Mouse (Mus musculus): ENCODE measurements at regions not wholly inside any gene's neighbourhood (a gene's known extent, or its start where the extent isn't known, plus 50 kb on each side); places are given as distances from the start of the nearest gene placed in this dataset.

DNA sequence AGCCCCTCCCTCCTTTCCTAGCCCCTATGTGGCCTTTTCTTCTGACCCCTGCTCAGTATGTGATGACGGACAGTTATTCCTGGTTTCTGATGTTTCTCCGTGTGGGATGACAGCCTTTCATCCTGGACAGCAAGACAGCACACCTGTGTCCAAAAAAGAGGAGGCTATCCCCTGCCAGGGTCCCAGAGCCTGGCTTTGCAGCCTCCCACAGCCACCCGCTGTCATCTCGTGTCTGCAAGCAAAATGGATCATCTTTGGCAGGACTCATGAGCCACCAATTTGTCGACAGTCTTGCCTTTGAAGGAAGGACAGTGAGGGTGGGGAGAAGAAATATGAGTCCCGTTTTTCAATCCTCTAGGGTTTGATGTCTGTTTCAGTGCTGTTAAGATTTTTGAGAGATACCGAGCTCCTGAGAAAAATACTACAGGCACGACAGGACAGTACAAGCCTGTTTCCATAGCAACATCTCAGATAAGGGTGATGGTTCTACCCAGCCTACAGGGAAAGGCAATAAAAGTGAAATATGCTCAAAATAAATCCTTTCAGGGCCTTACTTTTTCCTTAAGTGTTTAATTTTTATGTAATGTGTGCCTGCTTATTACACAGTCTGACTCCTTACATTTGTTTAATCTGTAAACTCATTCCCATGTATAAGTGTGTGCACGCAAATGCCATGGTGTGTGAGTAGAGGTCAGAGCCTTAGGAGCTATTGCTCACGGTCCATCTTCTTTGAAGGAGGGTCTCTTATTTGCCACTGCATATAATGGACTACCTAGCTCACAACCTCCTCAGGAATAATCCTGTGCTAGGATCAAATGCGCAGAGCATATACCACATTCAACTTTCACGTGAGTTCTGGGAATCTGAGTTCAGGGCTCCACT, 125.5 kb upstream of the Nckap5 start:
- Histone ChIP-seq H3K4me3 (replicated peaks; ENCODE audit: low read length) (no peak overlapping the region), H3K27me3 (ENCODE audit: insufficient read depth, low read length) (no peaks in the 10 kb centered on the region)

DNA sequence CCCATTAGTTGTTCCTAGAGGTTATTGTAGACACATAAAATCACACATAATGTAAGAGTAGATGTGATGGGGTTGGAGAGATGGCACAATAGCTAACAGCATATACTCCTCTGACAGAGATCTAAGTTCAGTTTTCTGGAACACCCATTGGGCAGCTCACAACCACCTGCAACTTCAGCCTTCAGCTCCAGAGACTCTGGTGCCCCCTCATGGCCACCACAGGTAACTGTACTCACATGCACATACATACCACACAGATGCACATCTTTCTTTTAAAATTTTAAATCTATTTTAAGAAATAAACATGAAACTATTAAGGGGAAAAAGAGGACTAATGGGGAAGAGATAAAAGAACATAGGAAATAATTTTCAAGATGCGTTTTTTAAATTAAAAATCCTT, 117.3 kb upstream of the Nckap5 start:
- no peaks in the 10 kb centered on the region for H3K27me3 ChIP-seq (ENCODE audit: insufficient read depth, low read length)

More for the DNA sequence above, 125.5 kb upstream of the Nckap5 start:
- H3K36me3 ChIP-seq (ENCODE audit: insufficient read depth, low read length): no peaks in the 10 kb centered on the region
- no peaks in the 10 kb centered on the region for H3K4me1 ChIP-seq (replicated peaks; ENCODE audit: low read depth, low read length)
- TF ChIP-seq POU5F1 (IDR thresholded peaks at IDR 0.05; ENCODE audit: borderline replicate concordance, low read length) (no peak), CTCF (conservative IDR thresholded peaks at IDR 0.05; ENCODE audit: low read length) (no peak), NANOG (IDR thresholded peaks at IDR 0.05; ENCODE audit: borderline replicate concordance, low read length) (no peak)
- peaks cover 11% of the 10 kb centered on the region for H3K9me3 ChIP-seq (ENCODE audit: low read length)

DNA sequence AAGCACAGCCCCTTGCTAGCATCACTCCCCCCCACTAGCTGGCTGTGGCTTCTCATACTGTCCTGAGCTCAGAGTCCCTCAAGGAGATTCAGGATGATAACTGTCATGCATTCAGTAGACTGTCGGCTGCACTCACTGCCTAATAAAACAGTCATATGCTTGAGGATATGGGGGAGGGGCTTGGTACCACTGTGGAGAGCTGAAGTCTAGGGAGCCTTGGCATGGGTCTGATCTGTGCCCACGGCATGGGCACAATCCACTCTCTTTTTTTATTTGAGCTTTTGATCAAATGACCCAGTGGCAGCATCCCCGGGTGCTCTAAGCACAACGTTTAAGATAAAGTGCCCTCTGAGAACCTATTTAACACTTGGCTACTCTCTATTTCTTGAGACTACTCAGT, 102.1 kb upstream of the Nckap5 start:
- Histone ChIP-seq H3K9me3 (ENCODE audit: low read length) (no peaks in the 10 kb centered on the region), H3K36me3 (ENCODE audit: insufficient read depth, low read length) (no peaks in the 10 kb centered on the region), H3K27me3 (ENCODE audit: insufficient read depth, low read length) (no peaks in the 10 kb centered on the region), H3K4me1 (replicated peaks; ENCODE audit: low read depth, low read length) (no peaks in the 10 kb centered on the region), H3K4me3 (replicated peaks; ENCODE audit: low read length) (no peak overlapping the region)
- TF ChIP-seq POU5F1 (IDR thresholded peaks at IDR 0.05; ENCODE audit: borderline replicate concordance, low read length): no peak

More for the DNA sequence above, 117.3 kb upstream of the Nckap5 start:
- TF ChIP-seq NANOG (IDR thresholded peaks at IDR 0.05; ENCODE audit: borderline replicate concordance, low read length) (no peak), CTCF (conservative IDR thresholded peaks at IDR 0.05; ENCODE audit: low read length) (peak; percentile 53), POU5F1 (IDR thresholded peaks at IDR 0.05; ENCODE audit: borderline replicate concordance, low read length) (no peak)
- Histone ChIP-seq H3K9me3 (ENCODE audit: low read length) (peaks cover 5% of the 10 kb centered on the region; the same call in 1 of the 2 replicates), H3K4me3 (replicated peaks; ENCODE audit: low read length) (no peak overlapping the region), H3K36me3 (ENCODE audit: insufficient read depth, low read length) (no peaks in the 10 kb centered on the region), H3K4me1 (replicated peaks; ENCODE audit: low read depth, low read length) (no peaks in the 10 kb centered on the region)

DNA sequence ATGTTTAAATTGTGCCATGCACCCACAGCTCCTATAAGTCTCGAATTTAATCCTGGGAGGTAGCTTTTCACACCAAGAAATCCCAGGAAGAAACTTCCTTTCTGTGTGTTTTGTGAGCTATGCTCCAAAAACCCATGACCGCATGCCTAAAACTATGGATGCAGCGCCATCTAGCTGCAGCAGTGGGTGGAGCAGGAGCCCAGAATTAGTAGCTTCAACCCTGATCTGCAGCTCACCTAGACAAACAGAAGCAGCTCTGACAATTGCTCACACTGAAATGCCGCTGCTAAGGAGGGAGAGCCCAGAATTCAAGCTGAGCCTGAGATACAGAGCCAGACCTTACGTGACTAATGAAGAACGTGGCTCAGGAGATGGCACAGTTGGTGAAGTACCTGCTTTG, 101.2 kb upstream of the Nckap5 start:
- no peaks in the 10 kb centered on the region for H3K9me3 ChIP-seq (ENCODE audit: low read length)
- no peak for TF ChIP-seq POU5F1 (IDR thresholded peaks at IDR 0.05; ENCODE audit: borderline replicate concordance, low read length)
- peak; percentile 70 for TF ChIP-seq CTCF (conservative IDR thresholded peaks at IDR 0.05; ENCODE audit: low read length)
- TF ChIP-seq NANOG (IDR thresholded peaks at IDR 0.05; ENCODE audit: borderline replicate concordance, low read length): no peak
- no peak overlapping the region for H3K4me3 ChIP-seq (replicated peaks; ENCODE audit: low read length)
- H3K27me3 ChIP-seq (ENCODE audit: insufficient read depth, low read length): no peaks in the 10 kb centered on the region
- no peaks in the 10 kb centered on the region for H3K36me3 ChIP-seq (ENCODE audit: insufficient read depth, low read length)
- H3K4me1 ChIP-seq (replicated peaks; ENCODE audit: low read depth, low read length): no peaks in the 10 kb centered on the region

DNA sequence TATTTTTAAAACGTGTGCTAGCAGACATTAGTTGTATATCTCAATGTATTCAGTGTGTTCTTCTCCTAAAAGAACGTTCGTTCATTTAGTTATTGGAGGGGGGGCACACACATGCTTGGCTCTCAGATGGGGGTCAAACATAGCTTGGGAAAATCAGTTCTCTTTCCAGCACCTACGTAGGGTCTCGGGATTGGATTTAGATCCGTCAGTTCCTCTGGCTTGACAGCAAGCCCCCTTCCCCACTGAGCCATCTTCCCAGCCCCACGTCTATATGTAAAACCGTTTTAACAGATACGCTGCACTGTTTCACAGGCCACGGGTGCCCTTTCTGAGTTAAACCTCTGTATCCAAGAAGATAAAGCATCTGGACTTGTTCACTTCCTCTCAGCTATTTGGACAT, 100.5 kb upstream of the Nckap5 start:
- Histone ChIP-seq H3K4me3 (replicated peaks; ENCODE audit: low read length) (no peak overlapping the region), H3K27me3 (ENCODE audit: insufficient read depth, low read length) (no peaks in the 10 kb centered on the region), H3K4me1 (replicated peaks; ENCODE audit: low read depth, low read length) (no peaks in the 10 kb centered on the region), H3K36me3 (ENCODE audit: insufficient read depth, low read length) (no peaks in the 10 kb centered on the region), H3K9me3 (ENCODE audit: low read length) (no peaks in the 10 kb centered on the region)
- TF ChIP-seq CTCF (conservative IDR thresholded peaks at IDR 0.05; ENCODE audit: low read length) (no peak), POU5F1 (IDR thresholded peaks at IDR 0.05; ENCODE audit: borderline replicate concordance, low read length) (no peak), NANOG (IDR thresholded peaks at IDR 0.05; ENCODE audit: borderline replicate concordance, low read length) (no peak)

DNA sequence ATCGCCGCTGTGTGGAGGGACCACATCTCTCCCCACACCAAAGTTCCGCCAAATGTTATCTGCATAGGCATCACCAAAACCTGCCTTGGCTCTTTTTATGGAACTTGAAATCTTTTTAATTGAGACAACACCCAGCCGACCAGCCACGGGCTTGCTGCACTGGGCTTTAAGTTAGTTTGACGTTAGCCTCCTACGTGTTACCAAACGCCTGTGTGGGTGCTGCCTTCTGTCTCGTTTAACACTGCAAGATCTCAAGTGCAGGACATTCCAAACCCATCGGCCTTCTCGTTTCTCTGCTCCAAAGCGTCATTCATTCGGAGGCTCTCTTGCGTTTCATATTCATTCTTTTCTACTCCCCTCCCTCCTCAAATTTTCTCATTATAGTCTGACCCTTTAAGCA, 100.0 kb upstream of the Nckap5 start:
- Histone ChIP-seq H3K27me3 (ENCODE audit: insufficient read depth, low read length) (no peaks in the 10 kb centered on the region), H3K36me3 (ENCODE audit: insufficient read depth, low read length) (no peaks in the 10 kb centered on the region), H3K4me3 (replicated peaks; ENCODE audit: low read length) (no peak overlapping the region), H3K4me1 (replicated peaks; ENCODE audit: low read depth, low read length) (no peaks in the 10 kb centered on the region), H3K9me3 (ENCODE audit: low read length) (no peaks in the 10 kb centered on the region)
- TF ChIP-seq NANOG (IDR thresholded peaks at IDR 0.05; ENCODE audit: borderline replicate concordance, low read length) (no peak), POU5F1 (IDR thresholded peaks at IDR 0.05; ENCODE audit: borderline replicate concordance, low read length) (no peak), CTCF (conservative IDR thresholded peaks at IDR 0.05; ENCODE audit: low read length) (no peak)

DNA sequence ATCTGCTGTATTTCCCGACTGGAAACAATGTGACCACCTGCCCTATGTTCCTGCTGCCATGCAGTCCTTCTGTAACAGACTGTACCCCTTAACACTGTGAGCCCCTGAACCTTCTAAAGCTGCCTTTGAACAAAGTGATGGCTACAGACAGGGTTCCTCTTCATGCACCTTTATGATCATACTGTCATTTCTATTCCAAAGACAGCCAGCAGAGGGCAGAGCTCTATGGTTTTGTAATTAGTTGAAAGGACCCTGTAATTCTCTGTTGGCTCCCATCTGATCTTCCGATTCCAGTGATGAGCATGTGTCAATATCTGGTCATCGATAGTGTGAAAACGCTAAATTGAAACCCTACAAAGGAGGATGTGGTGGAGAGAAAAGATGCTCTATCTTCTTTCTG, 99.1 kb upstream of the Nckap5 start:
- TF ChIP-seq CTCF (conservative IDR thresholded peaks at IDR 0.05; ENCODE audit: low read length) (peak; percentile 31), POU5F1 (IDR thresholded peaks at IDR 0.05; ENCODE audit: borderline replicate concordance, low read length) (no peak), NANOG (IDR thresholded peaks at IDR 0.05; ENCODE audit: borderline replicate concordance, low read length) (no peak)
- Histone ChIP-seq H3K36me3 (ENCODE audit: insufficient read depth, low read length) (no peaks in the 10 kb centered on the region), H3K27me3 (ENCODE audit: insufficient read depth, low read length) (no peaks in the 10 kb centered on the region), H3K4me3 (replicated peaks; ENCODE audit: low read length) (no peak overlapping the region), H3K4me1 (replicated peaks; ENCODE audit: low read depth, low read length) (no peaks in the 10 kb centered on the region), H3K9me3 (ENCODE audit: low read length) (no peaks in the 10 kb centered on the region)

DNA sequence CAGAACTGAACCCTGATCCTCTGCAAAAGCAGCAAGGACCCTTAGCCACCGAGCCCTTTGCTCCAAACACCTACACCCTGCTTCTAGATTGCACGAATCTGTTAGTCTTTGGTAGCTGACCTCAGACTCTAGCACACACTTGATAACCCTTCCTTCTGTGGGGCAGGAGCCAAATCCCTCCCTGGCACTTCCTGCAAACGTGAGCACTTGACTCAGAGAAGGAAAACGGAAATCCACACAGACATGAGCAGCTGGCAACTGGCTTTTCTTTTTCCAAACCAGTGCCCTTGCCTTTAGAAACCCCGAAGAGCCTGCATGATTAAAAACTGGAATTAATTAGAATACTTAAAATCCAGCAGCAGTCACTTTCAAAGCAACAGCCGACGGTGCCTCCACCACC, 97.6 kb upstream of the Nckap5 start:
- no peak for TF ChIP-seq NANOG (IDR thresholded peaks at IDR 0.05; ENCODE audit: borderline replicate concordance, low read length)
- TF ChIP-seq CTCF (conservative IDR thresholded peaks at IDR 0.05; ENCODE audit: low read length): no peak
- TF ChIP-seq POU5F1 (IDR thresholded peaks at IDR 0.05; ENCODE audit: borderline replicate concordance, low read length): no peak
- H3K27me3 ChIP-seq (ENCODE audit: insufficient read depth, low read length): no peaks in the 10 kb centered on the region
- no peaks in the 10 kb centered on the region for H3K4me1 ChIP-seq (replicated peaks; ENCODE audit: low read depth, low read length)
- H3K4me3 ChIP-seq (replicated peaks; ENCODE audit: low read length): no peak overlapping the region
- no peaks in the 10 kb centered on the region for H3K36me3 ChIP-seq (ENCODE audit: insufficient read depth, low read length)
- no peaks in the 10 kb centered on the region for H3K9me3 ChIP-seq (ENCODE audit: low read length)
